Mouse (Mus musculus): ENCODE data around the gene Nup210.

The Nup210 gene

GRCm38 (mm10) chr6:91116244-91117145, at the start of gene Nup210:
Gene Nup210 (minus strand): TSS chr6:91116829.
- DNase-seq (ENCODE audit: low spot score in 2 of 2): peak; percentile 92 to 97

DNA sequence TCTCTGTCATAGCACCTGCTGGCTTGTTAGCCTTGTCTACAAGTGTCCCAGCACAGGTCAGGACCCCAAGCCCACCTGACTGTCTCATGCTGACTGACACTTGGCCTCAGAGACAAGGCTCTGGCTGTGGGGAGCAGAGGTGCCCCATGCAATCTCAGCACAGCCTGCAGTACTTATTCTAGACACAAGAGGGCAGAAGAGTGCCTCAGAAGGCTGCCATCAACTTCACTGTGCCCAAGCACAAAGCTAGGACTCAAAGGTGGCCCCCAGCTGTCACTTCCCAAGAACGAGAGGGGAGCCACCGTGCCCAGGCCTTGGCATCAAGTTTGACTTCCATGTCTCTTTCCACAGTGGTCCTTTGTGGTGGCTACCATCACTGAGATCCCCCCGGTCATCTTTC, 48.6 kb upstream of the Nup210 start:
- DNase-seq (ENCODE audit: low spot score in 2 of 2): peak; percentile 85 to 86

DNA sequence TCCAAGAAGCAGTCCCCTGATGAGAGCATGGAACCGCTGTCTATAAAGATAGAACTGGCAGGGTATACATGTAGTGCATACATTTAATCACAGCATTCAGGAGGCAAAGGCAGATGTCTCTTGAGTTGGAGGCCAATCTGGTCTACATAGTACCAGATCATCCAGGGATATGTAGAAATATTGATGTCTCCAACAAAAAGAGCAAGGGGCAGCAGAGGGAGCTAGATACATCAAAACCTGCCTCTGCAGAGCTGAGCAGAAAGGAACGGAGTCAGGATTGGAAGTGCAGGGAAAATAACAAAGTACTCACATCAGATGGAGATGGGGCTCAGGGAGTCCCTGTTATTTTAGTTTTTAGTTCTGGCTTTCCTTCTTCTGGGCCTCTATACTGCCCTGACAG, 48.0 kb upstream of the Nup210 start:
- no peak for DNase-seq (ENCODE audit: low spot score in 2 of 2)

DNA sequence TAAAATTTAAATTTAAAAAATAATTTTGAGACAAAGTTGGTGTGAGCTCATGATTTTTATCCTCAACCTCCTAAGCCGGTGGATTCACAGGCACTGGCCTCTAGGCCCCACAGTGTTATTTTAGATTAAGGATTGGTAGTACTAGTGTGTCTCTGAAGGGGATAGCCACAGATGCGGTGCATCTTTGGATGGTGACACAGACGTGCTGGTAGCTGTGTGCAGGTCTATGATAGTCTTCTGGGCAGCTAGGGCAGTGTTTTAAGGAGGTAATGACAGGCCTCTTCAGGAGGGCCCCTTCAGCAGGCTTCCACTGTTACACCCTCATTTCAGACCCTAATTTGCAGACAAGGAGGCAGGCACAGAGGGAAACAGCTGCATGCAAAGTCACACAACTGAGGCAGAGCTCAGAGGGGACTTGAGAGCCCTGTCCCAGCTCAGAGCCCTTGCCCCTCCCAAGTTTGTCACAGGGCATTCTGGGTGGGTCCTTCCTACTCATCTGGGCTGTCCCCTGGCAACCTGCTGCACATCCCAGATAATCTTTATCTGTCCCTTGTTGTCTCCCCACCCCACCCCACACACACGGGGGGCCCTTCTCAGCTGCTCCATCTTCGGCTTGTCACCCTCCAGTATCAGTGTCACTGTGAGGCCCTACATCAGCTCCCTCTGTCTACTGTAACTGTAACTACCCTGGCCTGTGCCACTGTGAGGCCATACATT, 46.7 kb upstream of the Nup210 start:
- DNase-seq (ENCODE audit: low spot score in 2 of 2): peak; percentile 52 to 75

GRCm38 (mm10) chr6:91162314-91162713, 45.7 kb upstream of the Nup210 start:
- DNase-seq (ENCODE audit: low spot score in 2 of 2): peak in 1 of 2 experiments; percentile 35

DNA sequence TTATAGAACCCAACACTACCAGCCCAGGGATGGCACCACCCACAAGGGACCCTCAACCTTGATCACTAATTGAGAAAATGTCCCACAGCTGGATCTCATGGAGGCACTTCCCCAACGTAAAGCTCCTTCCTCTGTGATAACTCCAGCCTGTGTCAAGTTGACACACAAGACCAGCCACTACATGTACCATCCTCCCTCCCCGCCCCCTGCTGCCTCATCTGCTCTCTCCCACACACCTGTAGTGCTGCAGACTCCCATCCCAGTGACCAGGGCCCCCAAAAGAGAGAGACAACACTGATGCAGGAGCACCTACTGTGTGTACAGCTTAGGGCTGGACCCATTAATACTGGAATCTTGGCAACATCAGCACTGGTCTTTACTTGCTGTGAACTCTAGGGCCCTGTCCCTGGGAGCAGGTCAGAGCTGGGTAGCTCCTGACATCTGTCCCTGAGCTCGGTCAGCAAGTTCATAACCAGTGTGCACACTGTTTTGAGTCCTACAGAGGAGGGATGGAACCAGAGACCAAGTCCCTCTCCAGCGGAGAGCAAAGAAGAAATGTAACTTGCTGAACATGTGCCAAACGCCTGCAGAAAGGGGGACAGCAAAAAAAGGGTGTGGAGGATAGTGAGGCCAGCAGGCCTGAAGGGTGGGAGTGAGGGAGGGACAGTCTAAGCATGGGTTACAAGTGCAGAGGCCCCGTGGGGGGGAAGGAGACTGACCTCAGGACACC, 45.0 kb upstream of the Nup210 start:
- no peak for DNase-seq (ENCODE audit: low spot score in 2 of 2)

- DNase-seq (ENCODE audit: low spot score in 2 of 2): no peak
Measured at GRCm38 (mm10) chr6:91160976-91161375, 44.3 kb upstream of the Nup210 start.

DNA sequence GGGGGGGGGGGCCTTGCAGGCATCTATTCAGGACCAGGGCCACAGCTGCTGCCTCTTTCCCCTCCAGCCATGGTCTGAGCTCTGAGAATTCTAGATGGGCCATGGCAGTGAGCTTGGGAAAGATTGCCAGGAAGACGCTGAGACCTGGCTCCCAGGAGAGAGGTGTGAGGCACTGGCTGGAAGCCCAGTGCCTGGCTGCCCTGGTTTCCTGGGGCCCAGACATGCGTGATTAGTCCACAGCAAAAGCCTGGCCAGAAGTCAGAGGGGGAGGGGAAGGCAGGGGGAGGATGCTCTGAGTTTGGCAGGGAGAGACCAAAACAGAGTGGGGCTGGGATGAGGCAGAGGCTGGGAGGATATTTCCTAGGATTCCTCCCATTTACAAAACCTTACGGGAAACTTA, 43.8 kb upstream of the Nup210 start:
- DNase-seq (ENCODE audit: low spot score in 2 of 2): no peak

DNA sequence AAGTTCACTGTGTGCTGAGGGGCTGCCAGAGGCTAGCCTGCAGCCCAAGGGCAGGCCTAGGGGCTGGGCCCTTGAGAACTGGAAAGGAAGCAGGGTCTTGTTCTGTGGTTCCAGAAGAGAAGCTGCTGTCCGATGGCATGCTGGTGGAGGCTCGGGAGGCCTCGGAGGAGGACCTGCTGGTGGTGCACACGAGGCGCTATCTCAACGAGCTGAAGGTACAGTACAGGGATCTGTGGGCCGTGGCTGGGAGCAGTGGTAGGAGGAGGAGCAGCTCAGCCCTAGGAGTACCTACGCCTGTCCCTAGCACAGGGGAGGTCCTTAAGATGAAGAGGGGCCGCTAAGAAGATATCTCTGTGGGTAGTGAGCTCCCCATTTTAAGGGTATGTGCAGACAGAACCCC, 42.4 kb upstream of the Nup210 start:
- DNase-seq (ENCODE audit: low spot score in 2 of 2): no peak

DNA sequence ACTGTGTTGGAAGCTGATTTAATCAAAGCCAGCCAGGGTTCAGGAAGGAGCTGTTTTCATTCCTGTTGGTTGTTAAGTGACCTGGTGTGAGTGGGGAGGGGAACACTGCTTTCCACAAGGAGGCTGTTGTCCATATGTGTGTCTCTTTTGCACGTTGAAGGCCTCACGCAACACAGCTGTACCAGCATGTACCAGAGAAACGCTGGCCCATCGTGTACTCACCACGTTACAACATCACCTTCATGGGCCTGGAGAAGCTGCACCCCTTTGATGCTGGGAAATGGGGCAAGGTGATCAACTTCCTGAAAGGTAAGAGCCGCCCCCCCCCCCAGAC, 40.6 kb upstream of the Nup210 start:
- DNase-seq (ENCODE audit: low spot score in 2 of 2): no peak

- DNase-seq (ENCODE audit: low spot score in 2 of 2): peak; percentile 83 to 92
Measured at GRCm38 (mm10) chr6:91156554-91157236, 40.1 kb upstream of the Nup210 start, which contains the start of gene Hdac11. Gene Hdac11 (plus strand): TSS chr6:91156665.

DNA sequence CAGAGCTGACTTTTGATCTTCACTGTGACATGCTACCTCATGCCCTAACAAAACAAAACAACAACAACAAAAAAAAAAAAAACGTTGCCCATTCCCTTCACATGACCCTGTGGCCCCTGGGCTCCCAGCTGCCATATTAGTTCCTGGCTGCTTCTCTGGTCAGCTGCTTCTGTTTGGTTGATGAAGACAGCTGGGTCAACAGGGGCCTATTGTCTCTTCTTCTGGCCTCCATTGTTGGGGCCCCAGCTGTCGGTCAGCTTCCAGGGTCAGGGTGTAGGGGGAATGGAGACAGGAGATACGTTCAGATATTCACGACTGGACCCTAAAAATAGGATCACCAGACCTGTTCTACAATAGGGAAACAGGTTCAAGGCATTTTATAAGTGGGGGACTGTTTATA, 39.4 kb upstream of the Nup210 start:
- DNase-seq (ENCODE audit: low spot score in 2 of 2): no peak

GRCm38 (mm10) chr6:91155286-91155685, 38.7 kb upstream of the Nup210 start:
- no peak for DNase-seq (ENCODE audit: low spot score in 2 of 2)

GRCm38 (mm10) chr6:91154685-91155084, 38.1 kb upstream of the Nup210 start:
- no peak for DNase-seq (ENCODE audit: low spot score in 2 of 2)

GRCm38 (mm10) chr6:91153549-91154064, 37.0 kb upstream of the Nup210 start:
- no peak for DNase-seq (ENCODE audit: low spot score in 2 of 2)

- DNase-seq (ENCODE audit: low spot score in 2 of 2): no peak
Measured at GRCm38 (mm10) chr6:91152892-91153548, 36.4 kb upstream of the Nup210 start.

DNA sequence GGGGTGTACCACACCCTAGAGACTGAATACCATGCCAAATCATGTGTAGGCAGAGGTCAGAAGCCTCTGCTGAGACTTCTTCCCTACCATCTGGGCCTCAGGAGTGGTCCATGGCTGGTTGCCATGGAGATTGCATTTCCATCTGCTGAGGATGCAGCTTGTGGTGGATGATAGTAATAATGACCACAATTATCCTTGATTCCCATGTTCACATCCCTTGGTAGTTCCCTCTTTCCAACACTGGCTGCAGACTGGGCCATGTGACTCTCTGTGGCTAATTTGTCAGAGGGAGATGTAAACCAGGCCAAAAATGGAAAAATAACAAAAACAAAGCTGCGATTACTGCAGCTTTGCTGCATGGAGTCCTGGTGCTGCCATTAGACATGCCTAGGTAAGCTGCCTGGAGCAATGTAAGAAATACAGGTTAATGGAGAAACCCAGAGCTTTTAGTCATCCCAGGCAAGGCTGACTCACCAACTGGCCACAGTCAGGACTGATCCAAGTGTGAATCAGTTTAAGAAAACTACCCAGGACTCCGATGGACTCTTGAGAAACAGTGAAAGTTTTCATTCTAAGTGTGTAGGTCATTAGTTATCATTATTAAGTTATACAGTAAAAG, 30.6 kb upstream of the Nup210 start:
- DNase-seq (ENCODE audit: low spot score in 2 of 2): no peak

- no peak for DNase-seq (ENCODE audit: low spot score in 2 of 2)
Measured at GRCm38 (mm10) chr6:91146443-91147151, 30.0 kb upstream of the Nup210 start.

- DNase-seq (ENCODE audit: low spot score in 2 of 2): no peak
Measured at GRCm38 (mm10) chr6:91145572-91145971, 28.9 kb upstream of the Nup210 start.

- DNase-seq (ENCODE audit: low spot score in 2 of 2): no peak
Measured at GRCm38 (mm10) chr6:91145056-91145455, 28.4 kb upstream of the Nup210 start.

Data from spleen, postnatal 10 days (tissue).